19 mouse cellular contexts compared by ENCODE assay signal in genomic region chr9:113974945-113975344, GRCm38 (mm10).
"Had no signal": no experiment of that assay in that cellular context is flagged by ENCODE, and none has a peak within 500 bp of the region (broad histone marks: within the 10 kb centered on the region; RNA-seq: fewer than 3 reads in every experiment).

No protein-coding gene starts in this region.

- H3K27me3 ChIP-seq: midbrain, embryonic 12.5 days; neural tube, embryonic 13.5 days; neural tube, embryonic 15.5 days had no signal

- H3K4me3 ChIP-seq: midbrain, embryonic 10.5 days; midbrain, embryonic 12.5 days; myocyte; neural tube, embryonic 13.5 days; neural tube, embryonic 15.5 days had no signal

- H3K27ac ChIP-seq: midbrain, embryonic 10.5 days; midbrain, embryonic 12.5 days; neural tube, embryonic 13.5 days; neural tube, embryonic 15.5 days had no signal

- H3K9me3 ChIP-seq: midbrain, embryonic 10.5 days; midbrain, embryonic 12.5 days; neural tube, embryonic 13.5 days; neural tube, embryonic 15.5 days had no signal

- ATAC-seq: midbrain, embryonic 16.5 days had no signal

- DNase-seq: lung, adult 18-20 months; lung, embryonic 14.5 days; lung, postnatal 10 days; lung, postnatal 4 days; midbrain, embryonic 14.5 days; retina, postnatal 1 day; right cerebral cortex, adult 18-20 months; right cerebral cortex, postnatal 25 days; right cerebral cortex, postnatal 4 days; spleen, adult 18-20 months; thymus, adult 2 months; thymus, postnatal 25 days; thymus, postnatal 4 days had no signal

- H3K4me2 ChIP-seq: lung, embryonic 14.5 days; midbrain, embryonic 12.5 days; neural tube, embryonic 13.5 days; neural tube, embryonic 15.5 days had no signal

- H3K9ac ChIP-seq: lung, embryonic 14.5 days; midbrain, embryonic 12.5 days; neural tube, embryonic 13.5 days; neural tube, embryonic 15.5 days had no signal

- H3K4me1 ChIP-seq: midbrain, embryonic 10.5 days; midbrain, embryonic 12.5 days; neural tube, embryonic 13.5 days; neural tube, embryonic 15.5 days had no signal
